Mouse (Mus musculus) thymus, postnatal 14 days (tissue): ENCODE results near the gene Acvr1c.
A peak's percentile ranks its signal among the peaks of the same experiment; 100 is the strongest.

ENCODE experiments used
- DNase-seq: peaks from one replicate; pipeline ENCODE4 v3.0.0; 2021

Acvr1c gene

GRCm38 (mm10) chr2:58357414-58358131 lies at the start of gene Acvr1c:
Acvr1c (minus strand) TSS chr2:58357895.
- peak; percentile 67 for DNase-seq

- no peak for DNase-seq
Observed at GRCm38 (mm10) chr2:58403481-58403880, 45.8 kb upstream of the Acvr1c start.

- no peak for DNase-seq
Observed at GRCm38 (mm10) chr2:58388601-58389000, 30.9 kb upstream of the Acvr1c start.

GRCm38 (mm10) chr2:58380020-58380419 lies 22.3 kb upstream of the Acvr1c start:
- DNase-seq, result no peak

- no peak for DNase-seq
Observed at GRCm38 (mm10) chr2:58379475-58379874, 21.8 kb upstream of the Acvr1c start.

- DNase-seq, result no peak
Observed at GRCm38 (mm10) chr2:58377417-58378130, 19.9 kb upstream of the Acvr1c start.

- DNase-seq, result no peak
Observed at GRCm38 (mm10) chr2:58366196-58366595, 8.5 kb upstream of the Acvr1c start.

GRCm38 (mm10) chr2:58361361-58362046 lies 3.8 kb upstream of the Acvr1c start:
- DNase-seq, result no peak

GRCm38 (mm10) chr2:58358132-58358460 lies 401 bp upstream of the Acvr1c start:
- no peak for DNase-seq

- peak; percentile 23 for DNase-seq
Observed at GRCm38 (mm10) chr2:58357068-58357413, 654 bp downstream of the Acvr1c start.

GRCm38 (mm10) chr2:58354389-58354788 lies 3.3 kb downstream of the Acvr1c start:
- DNase-seq, result no peak

GRCm38 (mm10) chr2:58352846-58353245 lies 4.8 kb downstream of the Acvr1c start:
- DNase-seq, result no peak

- DNase-seq, result no peak
Observed at GRCm38 (mm10) chr2:58350657-58351056, 7.0 kb downstream of the Acvr1c start.

- DNase-seq, result no peak
Observed at GRCm38 (mm10) chr2:58336730-58337129, 21.0 kb downstream of the Acvr1c start.

- no peak for DNase-seq
Observed at GRCm38 (mm10) chr2:58329589-58329988, 28.1 kb downstream of the Acvr1c start.

GRCm38 (mm10) chr2:58324118-58324901 lies 33.4 kb downstream of the Acvr1c start:
- peak; percentile 49 for DNase-seq

GRCm38 (mm10) chr2:58323274-58323673 lies 34.4 kb downstream of the Acvr1c start:
- no peak for DNase-seq

- no peak for DNase-seq
Observed at GRCm38 (mm10) chr2:58316186-58316585, 41.5 kb downstream of the Acvr1c start.

- DNase-seq, result no peak
Observed at GRCm38 (mm10) chr2:58309695-58310094, 48.0 kb downstream of the Acvr1c start.

GRCm38 (mm10) chr2:58304450-58304849 lies 53.2 kb downstream of the Acvr1c start:
- DNase-seq, result no peak

- DNase-seq, result no peak
Observed at GRCm38 (mm10) chr2:58289759-58290431, 67.8 kb downstream of the Acvr1c start.

- no peak for DNase-seq
Observed at GRCm38 (mm10) chr2:58289331-58289730, 68.4 kb downstream of the Acvr1c start.
